Mouse (Mus musculus) kidney, postnatal 36 days (tissue): ENCODE measurements around the gene Stx8.

Experiments
- DNase-seq, 2 experiments: peaks; one replicate each; pipeline ENCODE4 v3.0.0; 2021 to 2022; ENCODE audit warnings: mixed read lengths in 2 of 2

Stx8 gene

DNA sequence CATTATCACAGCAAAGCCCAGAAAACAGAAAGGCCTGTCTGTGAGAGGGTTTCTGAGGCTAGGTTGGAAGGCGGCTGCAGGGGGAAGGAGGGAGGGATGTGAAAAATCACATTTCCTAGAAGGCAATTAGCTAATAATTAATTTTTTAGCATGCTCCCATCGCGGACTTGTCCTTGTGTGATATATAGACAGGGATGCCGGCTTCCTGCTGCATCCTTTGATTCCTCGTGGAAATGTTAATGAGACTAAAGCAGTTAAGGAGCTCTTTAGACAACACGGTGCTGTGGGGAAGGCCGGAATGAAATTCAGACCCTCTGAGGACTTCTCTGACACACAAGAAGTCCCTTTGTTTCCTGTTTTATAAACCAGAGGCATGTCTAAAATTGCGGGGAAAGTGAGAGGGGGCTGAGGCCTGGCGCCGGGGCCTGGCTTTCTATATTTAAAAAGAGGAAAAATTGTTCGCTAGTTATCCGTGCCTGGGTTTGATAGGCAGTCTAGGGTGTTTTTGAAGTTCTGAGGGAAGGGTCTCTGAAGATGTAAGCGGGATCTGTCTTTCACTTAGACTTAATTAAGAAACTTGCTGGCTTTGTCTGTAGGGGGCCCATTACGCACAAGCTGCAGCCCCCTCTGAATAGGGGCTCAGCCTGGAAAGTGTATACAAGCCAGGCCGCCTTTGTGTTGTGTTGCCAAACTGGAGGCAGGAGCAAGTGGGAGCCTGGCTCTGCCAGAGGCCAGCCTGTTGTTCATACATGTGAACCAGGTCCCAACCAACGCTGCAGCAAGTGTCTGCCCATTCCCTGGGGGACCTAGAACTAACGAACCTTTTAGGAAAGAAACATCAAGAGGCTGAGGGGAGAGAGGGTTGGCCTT lies 179.8 kb downstream of the Stx8 start:
- DNase-seq: no peak

DNA sequence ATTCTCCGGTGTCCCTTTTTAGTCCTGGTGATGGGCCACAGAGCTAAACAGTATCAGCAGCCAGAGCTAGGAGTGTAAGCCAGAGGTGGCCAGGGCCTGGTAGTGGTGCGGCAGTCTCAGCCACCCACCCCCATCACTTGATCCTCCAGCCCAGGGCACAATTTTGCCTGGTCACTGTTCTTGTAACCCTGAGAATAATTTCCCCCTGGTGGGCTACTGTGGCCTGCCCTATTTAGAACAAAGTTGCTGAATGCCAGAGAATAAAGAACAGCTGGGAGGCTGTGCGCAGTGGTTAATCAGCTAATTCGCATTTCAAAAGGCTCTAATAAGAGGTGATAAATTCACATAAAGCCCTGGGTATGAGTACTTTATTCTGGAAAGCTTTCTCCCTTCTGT lies 180.5 kb downstream of the Stx8 start:
- no peak for DNase-seq

DNA sequence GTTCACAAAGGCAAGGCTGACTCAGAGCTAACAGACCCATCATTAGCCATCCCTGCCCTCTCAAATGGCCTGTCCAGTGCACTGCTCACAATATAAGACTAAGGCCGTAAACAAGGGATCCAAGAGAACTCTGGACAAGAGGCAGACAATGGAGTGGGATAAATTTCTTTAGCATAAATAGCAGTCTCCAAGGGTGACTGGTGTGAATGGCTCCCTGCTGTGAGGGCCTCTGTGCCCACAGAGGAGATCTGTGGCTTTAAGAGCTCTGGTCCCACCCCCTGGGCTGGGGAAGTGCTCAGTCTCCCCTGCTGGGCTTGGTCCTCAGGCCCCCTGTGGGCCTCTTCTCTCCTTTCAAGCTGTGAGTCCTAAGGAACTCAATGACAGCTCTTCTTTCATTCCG lies 184.9 kb downstream of the Stx8 start:
- no peak for DNase-seq

DNA sequence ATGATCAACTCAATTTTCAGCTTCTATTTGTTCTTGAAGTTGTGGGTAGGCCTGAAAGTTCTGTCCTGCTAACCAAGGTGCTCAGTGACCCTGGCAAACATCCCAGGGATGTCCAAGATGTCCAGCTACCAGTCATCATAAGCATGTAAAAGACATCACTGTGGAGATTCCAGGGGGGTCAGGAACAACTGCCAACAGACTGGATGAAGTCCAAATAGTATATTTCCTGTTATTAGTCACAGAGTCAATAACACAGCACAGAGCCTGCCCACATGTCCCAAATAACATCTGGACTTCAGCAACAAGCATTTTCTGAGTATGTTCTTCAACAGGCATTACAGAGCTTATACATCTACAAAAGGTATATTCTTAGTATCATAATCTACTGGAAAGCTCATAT lies 189.8 kb downstream of the Stx8 start:
- no peak for DNase-seq

DNA sequence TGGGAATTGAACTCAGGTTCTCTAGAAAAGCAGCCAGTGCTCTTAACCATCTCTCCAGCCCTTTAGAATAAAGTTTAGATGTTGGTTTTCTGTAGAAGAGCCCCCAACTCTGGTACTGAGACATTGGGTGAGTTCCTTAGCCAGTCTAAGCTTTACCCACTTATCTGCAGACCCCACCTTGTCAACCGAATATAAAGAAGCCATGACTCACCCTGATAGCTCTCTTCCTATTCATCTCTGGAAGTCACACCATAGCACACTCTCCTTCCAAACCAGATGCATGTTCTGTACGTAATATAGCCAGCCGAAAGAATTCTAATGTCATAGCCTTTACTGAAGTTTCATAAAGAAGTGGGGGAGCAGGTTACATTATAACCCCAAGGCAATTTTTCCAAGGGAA lies 192.2 kb downstream of the Stx8 start:
- no peak for DNase-seq

DNA sequence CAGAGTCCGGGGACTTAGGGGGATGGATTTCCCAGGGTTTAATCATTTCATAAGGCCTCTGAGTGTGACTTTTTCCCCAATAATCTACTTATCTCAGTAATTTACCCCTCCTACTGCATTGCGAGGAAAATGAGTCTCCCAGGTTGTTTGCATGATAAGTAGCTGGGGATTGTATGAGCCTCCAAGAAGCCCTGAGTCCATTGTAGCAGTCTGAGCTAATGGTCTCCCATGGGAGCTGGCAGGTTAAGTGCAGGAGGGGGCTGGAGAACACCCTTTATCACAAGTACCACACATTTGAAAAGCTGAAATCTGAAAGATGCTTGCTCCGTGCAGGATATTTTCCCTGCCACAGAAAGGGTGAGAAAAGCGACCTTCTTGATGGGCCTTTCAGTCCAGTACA lies 193.9 kb downstream of the Stx8 start:
- DNase-seq: no peak

DNA sequence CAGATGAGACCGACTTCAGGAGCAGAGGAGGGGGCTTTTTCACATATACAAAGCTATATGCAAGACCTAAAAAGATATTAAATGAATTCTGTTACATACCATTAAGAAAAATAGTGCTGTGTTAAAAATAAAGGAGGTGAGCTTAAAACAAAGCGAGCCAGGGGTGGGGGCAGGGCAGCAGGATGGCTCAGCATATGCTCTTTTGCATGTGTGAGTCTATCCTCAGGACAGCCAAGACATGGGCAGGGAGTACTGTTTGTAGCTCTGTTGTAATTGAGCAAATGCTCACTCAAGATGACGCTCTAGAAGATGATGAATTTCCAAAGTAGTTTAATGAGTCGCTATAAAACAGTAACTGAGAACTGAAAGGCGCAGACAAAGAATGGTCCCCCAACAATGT lies 198.4 kb downstream of the Stx8 start:
- DNase-seq: no peak

DNA sequence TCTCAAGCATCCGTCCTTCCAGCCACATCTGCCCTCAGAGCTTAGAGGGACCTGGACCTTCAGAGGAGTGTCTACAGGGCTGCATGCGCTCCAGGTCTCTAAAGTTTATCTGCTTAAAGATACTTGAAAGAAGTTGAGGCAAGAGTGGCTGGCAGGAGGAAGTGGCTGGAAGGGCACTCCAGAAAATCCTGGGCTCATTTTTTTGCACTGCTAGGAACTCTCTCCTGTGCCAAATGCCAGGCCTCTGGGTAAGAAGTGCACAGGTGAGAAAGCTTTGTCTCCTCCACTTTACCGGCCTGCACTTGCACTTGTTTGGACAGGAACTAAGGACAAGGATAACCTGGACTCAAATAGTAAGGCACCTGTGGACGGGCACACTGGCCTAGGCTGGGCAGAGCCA lies 202.4 kb downstream of the Stx8 start:
- DNase-seq: no peak

DNA sequence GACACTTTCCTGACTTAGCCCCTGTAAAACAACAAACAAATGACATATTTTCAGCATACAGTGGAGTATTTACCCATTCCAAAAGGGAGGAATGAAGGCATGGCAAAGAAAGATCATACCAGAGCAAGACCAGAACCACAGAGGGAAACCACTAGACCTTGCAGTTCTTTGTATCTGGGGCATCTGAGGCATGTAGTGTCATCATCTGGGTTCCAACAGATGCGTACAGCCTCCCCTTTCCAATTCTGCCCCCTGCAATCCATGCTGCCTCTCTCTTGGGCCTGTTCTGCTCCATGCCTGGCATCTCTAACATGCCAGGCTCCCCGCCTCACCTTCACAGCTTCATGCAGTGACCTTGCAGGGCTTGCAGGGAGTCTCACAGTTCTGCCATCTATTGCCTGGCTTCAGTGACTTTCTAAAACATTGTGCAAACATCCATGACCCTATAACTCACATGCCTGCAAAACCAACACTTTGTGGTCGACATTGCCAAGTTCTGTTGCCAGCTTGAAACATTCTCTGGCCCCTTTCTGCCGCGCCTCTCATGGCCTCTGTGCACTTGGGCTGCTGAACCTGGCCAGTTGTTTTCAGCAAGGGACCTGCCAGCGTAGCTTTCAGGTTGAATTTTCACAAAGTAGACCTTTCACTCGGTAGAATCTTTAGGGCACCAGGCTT lies 206.1 kb downstream of the Stx8 start:
- DNase-seq: no peak

DNA sequence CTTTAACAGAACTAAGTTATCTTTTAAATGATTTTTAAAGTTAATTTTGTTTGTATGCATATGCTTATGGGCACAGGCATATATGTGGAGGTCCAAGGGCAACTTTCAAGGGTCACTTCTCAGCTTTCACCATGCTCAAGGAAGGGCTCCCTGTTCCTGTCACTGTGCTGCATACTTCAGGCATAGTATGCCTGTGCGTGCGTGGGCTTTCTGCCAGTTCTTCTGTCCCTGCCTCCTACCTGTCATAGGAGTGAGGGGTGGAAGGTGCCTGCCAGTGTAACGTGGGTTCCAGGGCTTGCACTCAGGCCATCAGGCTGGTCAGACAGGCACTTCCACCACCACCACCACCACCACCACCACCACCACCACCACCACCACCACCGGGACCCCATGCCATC lies 206.7 kb downstream of the Stx8 start:
- peak in 1 of 2 experiments; percentile 38 for DNase-seq

DNA sequence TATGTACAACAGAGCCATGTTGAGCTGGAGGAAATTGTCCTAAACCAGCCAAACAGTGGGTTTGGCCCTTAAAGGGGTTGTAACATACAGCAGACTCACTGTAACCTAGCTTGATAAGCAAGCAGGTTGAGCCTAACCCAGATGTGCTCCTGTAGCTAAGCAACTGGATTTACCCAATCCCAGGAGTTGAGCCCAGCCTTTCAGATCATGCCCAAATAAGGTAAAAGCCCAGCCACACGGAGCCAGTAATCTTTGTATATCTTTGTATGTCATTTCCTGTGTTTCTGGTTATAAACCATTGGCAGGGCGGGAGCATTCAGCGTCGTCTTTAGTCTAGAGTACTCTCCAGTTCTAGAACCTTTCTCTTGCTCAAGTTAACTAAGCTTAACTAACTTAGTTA lies 210.6 kb downstream of the Stx8 start:
- no peak for DNase-seq

DNA sequence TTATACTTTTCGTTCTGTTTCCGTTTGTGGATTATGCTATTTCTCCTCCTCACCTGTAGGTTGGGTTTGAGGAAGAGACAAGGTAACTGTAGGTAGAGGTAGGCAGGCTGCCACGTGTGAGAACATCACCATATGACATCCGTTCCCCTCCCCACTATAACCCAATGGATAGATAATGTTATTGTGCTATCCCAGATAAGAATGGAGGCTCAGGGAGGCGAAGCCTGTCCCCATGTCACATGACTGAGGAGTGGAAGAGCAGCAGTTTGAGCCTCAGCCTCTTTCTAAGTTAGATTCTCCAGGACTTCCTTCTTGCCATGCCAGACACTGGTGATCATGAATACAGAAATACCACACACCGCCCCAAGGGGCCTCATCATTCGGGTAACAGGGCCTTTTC lies 211.4 kb downstream of the Stx8 start:
- no peak for DNase-seq

DNA sequence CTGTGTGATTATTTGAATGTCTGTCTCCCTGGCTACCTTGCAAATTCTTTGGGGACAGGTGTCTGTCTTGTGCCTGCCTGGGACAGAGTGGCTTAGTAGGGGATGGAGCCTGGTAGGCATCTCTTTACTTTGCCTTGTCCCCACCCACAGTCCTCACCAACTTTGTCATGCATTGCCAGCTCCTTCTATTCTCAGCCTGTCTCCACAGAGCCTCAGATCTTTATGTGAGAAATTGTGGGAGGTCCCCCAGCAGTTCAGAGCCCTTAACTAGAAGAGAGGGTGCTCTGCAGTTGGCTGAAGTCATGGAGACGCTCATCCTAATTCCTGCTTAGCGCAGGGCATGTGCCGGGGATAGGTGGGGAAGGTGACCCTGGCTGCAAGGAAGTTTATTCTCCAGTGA lies 219.7 kb downstream of the Stx8 start:
- DNase-seq: no peak

DNA sequence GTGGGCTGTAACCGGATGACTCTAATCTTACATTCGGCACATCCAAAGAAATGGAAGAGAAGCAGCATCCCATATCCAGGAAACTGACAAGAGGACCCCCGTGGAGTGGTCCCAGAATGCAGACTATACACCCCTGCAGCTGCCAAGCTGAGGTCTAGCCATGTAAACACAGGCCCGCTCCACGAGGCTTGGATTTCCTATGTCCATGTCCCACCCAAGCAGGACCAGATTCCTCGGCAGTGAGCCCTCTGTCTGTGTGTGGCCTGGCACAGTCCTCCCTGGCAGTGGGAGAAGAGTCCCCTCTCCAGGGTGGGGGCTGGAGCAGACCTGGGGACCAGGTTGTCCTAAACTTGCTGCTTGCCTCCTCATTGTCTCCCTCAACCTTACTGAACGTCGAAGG lies 221.2 kb downstream of the Stx8 start:
- DNase-seq: no peak

DNA sequence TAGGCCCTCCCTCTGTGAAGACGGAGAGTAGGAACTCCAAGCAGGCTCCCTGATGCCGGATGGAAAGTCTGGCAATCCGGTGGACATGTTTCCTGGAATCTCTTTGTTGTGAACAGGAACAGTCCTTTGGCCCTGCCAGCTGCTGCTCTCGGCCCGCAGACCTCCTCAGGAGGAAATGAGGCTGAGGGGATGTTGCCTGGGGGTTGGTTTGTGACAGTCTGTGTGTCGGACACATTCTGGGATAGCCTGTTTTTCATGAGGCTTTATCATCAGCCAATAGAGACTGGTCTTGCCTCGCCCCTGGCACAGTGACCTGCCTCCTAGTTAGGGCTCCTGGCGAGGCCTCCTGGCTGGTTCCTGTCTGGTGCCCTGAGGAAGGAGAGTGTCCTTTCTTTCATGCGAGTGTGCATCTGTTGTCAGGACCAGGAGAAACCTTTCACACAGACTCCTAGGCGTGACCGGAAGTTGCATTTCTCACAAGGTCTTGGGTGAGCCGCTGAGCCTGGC lies 222.8 kb downstream of the Stx8 start:
- peak; percentile 46 to 49 for DNase-seq

DNA sequence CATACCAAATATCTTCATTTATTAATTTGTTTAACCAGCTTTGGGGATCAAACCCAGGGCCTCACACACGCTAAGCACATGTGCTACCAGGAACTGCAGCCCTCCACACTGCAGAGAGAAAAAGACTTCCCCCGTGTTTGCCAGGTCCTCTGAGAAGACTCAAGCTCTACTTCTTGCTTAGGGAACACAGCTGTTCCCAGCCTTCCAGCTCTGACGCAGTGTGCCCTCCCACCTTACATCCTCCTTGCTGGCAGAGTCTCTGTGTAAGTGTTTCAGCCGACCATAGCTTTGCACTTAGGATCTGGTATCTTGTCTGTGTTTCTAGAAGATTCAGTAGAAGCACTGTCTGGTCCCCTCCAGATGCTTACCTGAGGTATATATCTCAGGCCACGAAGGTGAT lies 224.9 kb downstream of the Stx8 start:
- DNase-seq: no peak

DNA sequence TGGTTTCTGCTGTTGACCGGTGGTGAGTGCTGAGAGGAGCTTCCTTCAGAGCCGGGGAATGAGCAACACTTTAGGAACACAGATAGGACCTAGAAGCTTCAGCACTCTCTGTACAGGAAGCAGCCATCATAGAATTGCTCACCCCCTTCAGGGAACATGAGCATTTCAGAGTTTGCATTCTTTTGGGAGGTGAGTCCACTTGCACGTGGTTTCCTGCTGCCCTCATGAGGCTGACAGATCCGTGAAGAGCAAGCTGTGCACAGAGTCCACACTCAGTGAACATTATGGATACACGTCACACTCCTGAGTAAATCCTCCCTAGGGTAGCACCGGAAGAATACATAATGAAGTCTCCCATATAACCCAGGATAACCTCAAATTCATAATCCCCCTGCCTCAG lies 229.2 kb downstream of the Stx8 start:
- DNase-seq: no peak

DNA sequence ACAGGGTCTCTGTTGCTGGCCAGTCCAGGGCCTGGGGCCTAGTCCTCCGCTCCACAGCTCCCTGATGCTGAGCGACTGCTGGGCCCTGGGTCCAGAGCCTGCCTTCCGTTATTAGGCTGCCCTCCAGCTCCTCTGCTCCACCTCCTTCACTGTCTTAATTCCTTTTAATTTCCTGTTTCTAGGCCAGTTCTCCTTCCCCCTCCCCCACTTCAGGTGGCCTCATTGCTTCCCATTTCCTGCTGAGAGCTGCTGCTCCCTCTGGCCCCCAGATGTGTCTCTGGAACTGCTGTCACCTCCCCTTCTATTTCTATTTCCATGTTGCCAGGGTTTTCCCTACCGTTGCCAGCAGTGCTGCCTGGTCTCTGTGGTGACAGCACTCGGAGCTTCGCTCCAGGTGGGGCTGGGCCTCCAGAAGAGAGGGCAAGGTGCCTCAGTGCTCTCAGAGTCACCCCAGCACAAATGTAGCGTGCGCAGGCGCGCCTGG lies 229.7 kb downstream of the Stx8 start:
- no peak for DNase-seq

DNA sequence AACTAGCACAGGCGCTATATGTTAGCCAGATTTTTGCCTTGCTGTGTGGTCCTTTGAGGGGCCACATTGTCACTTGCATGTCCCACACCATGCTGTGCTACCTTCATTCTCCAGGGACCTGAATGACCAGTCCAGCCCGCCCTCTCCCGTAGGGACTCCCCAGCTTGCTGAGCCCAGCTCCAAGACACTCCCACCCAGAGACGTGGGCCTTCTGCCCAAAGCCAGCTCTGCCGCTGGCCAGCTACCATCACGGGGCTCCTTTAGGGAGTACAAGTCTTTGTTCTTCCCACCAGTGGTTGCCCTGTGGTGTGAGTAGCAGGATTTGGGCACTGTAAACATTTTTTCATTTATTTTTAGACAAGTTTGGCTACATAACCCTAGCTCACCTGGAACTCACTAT lies 230.6 kb downstream of the Stx8 start:
- DNase-seq: no peak

DNA sequence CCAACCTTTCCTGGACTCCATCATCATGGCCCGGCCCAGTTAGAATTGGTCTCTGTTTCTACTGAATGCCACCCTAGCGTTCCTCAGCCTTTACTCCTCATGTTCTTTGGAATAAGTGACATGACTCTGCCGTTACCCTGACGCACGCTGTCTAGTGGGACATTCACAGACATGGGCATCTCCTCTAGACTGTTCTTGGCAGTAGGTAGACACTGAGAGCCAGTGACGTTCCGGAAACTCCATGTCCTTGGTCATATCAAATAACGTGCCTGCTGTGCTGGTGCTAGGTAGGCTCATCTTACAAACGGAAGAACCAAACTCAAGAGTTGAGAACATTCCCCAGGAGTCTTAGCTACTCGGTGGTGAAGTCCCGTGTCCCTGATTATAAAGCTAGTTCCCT lies 231.5 kb downstream of the Stx8 start:
- no peak for DNase-seq

DNA sequence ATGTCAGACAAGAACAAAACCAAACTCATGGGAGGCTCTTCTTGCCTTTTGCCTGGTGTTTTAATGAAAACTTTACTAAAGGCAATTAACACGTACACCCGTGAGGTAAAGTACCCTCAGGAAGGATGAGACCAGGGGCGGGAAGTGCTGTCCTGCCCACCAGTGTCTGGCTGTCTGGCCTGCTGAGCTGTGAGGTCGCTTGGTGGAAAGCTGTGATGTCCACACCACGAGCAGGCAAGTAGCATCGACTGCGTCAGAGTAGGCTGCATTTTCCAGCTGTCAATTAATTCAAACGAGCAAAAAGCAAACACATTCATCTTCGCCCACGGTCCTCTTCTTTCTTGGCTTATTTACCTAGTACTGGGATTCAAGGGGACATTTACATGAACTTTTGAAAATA lies 232.7 kb downstream of the Stx8 start:
- no peak for DNase-seq

DNA sequence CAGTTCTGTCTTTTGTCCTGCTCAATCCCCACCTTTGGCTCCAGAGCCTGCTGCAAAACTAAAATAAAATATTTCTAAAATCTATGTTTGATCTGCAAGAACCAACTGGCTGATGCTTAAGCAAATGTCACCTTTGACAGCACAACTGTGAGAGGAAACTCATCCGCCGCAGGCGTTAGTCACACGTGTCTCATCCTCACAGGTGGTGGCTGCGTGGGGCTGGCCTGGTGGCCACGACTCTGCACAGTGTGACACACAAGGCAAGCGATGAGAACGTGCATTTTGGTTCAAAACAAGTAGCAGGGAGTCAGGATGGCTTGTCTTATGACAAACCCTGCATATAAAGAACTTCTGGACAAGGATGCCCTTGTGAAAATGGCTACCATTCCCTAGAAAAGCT lies 233.1 kb downstream of the Stx8 start:
- no peak for DNase-seq

DNA sequence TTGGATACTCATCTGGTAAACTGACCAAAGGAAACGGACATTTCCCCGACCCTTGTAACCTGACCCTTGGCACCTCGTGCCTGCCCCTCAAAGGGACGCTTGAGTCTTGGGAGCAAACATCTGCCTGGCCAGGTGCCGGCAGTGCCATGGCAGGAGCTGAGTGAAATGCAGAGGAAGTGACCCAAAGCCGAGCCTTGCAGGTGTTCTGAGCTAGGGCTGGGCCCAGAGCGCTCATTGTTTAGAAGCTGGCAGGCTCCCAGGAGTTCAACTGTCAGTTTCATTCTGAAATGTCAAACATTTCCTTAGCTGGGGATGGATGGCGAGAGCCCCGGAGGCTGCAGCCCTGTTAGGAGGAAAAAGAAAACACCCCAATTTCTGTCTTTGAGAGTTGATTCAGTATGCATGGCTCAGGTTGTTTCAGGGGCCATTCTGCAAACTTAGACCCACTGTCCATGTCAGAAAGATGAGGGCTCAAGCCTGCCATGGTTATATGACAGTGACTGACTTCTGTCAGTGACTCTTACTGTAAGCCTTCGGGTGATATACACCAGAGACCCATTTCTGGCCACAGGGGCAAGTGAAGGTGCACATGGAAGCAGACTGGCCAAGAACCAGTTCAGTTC lies 233.9 kb downstream of the Stx8 start:
- peak; percentile 56 to 71 for DNase-seq

DNA sequence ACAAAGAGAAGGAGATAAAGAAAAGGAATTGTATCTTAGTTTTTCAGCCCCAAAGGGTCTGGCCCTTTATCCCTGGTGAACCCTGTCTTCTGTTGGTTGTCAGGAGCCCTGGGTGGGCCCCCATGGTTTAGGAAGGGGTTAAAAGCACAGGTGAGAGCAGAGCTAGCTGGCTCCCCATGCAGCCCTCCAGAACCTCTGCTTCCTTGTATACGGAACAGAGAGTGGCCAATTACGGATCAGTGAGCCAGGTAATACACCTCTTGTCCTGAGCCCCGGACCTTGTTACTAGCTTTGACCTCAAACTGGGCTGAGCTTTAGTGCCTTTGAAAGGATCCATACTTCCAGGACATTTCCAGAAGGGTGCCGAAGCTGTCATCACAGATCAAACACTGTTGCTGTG lies 234.5 kb downstream of the Stx8 start:
- DNase-seq: no peak
